Mouse (Mus musculus) forebrain, embryonic 11.5 days (tissue): ENCODE data around the gene Ctsm. TPM values are rescaled to one million over a fixed set of nuclear protein-coding genes. Genes with fewer than 3 reads are reported as not detected.
"Not testable (repeated sequence)": the region's sequence is repeated elsewhere in the genome, so short reads cannot be mapped to it uniquely, and the experiment has no call there.

Experiments
- ATAC-seq: fragments of 200-750 bp; cut with Nextera tagmentation; replicated peaks from 2 replicates; pipeline ENCODE4 v1.8.0; 2017; ENCODE audit warnings: moderate TSS enrichment; ENCODE audit not compliant: low FRiP score
- DNase-seq: peaks from one replicate; pipeline ENCODE4 v3.0.0-alpha.2; 2017; ENCODE audit warnings: low spot score
- H3K27ac ChIP-seq: fragments of 300-500 bp; sonication (generic); 2 replicates; pipeline ENCODE4 v1.5.1; 2014; ENCODE audit warnings: low read depth, low read length
- H3K27me3 ChIP-seq: fragments of 300-500 bp; sonication (generic); 2 replicates; pipeline ENCODE4 v1.6.1; 2014; ENCODE audit warnings: mild to moderate bottlenecking, low read length, mixed read lengths; ENCODE audit not compliant: control insufficient read depth, insufficient read depth
- H3K36me3 ChIP-seq: fragments of 300-500 bp; sonication (generic); 2 replicates; pipeline ENCODE4 v1.6.1; 2014; ENCODE audit warnings: mild to moderate bottlenecking, low read length, moderate library complexity, mixed read lengths; ENCODE audit not compliant: control insufficient read depth, insufficient read depth
- H3K4me1 ChIP-seq: fragments of 300-500 bp; sonication (generic); replicated peaks from 2 replicates; pipeline ENCODE4 v1.6.1; 2014; ENCODE audit warnings: low read length, mixed read lengths; ENCODE audit not compliant: control insufficient read depth, insufficient read depth
- H3K4me2 ChIP-seq: fragments of 300-500 bp; sonication (generic); 2 replicates; pipeline ENCODE4 v1.6.1; 2014; ENCODE audit warnings: low read depth, mild to moderate bottlenecking, low read length, moderate library complexity, mixed read lengths; ENCODE audit not compliant: severe bottlenecking
- H3K4me3 ChIP-seq: fragments of 300-500 bp; sonication (generic); 2 replicates; pipeline ENCODE4 v1.5.1; 2014; ENCODE audit warnings: low read depth, low read length
- H3K9ac ChIP-seq: fragments of 300-500 bp; sonication (generic); 2 replicates; pipeline ENCODE4 v1.6.1; 2014; ENCODE audit warnings: low read length
- H3K9me3 ChIP-seq: fragments of 300-500 bp; sonication (generic); 2 replicates; pipeline ENCODE4 v1.6.1; 2016; ENCODE audit warnings: low read length, mixed read lengths; ENCODE audit not compliant: control insufficient read depth
- WGBS: fragments of 180-500 bp; shearing (Covaris S2); extraction: QIAGEN DNeasy Blood & Tissue Kit; methylation state at CpG from one replicate; pipeline ENCODE4 v1.1.7; 2014; 5-methylcytosine and 5-hydroxymethylcytosine counted together
- polyA plus RNA-seq: library from polyadenylated mRNA; unstranded; fragments of >200 nt; fragmentation: Nextera tagmentation; extraction: Ambion mirVana; gene quantifications from 2 replicates; pipeline ENCODE4 v1.2.1, GENCODE M21; 2014

Ctsm gene
- not detected in 2 replicates for polyA plus RNA-seq

- ATAC-seq (no peak), DNase-seq (no peak)
- 77% methylated on average over 4 of the region's 4 CpGs for whole genome bisulfite sequencing
- Histone ChIP-seq H3K4me2 (no peak within 1 kb of the TSS), H3K27ac (no peak within 1 kb of the TSS), H3K27me3 (no peaks in the 10 kb centered on the region), H3K36me3 (no peaks in the 10 kb centered on the region), H3K9me3 (peaks cover 7% of the 10 kb centered on the region; the same call in 1 of the 2 replicates), H3K4me3 (no peak within 1 kb of the TSS), H3K4me1 (no peaks in the 10 kb centered on the region), H3K9ac (no peak within 1 kb of the TSS)
These were observed at the start of gene Ctsm for GRCm38 (mm10) chr13:61541631-61542030. Ctsm (minus strand) TSS chr13:61541839.

DNA sequence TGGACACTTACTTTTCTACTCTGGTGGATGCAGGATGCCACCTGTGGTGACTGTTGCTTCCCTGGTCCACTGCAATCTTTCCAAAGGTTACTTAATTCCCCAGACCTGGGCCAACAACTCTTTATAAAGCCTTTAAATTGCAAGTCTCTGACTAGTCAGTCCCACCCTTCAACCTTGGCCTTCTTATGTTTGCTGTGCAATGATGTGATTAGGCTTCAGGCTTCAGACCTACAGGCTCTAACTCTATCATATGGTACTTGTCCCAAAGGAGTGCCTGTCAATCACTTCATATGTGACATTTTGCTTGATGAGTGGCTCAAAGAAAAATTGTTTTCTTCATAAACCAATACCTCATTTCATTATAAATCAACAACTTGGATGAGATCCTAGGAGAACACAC is 28.4 kb upstream of the Ctsm start, which contains the start of gene Cts3:
Gene Cts3 (minus strand): TSS at position 101 of the 400 bp plus-strand sequence.
- Histone ChIP-seq H3K4me3 (no peak within 1 kb of the TSS), H3K27ac (no peak within 1 kb of the TSS), H3K27me3 (no peaks in the 10 kb centered on the region), H3K4me1 (no peaks in the 10 kb centered on the region), H3K4me2 (no peak within 1 kb of the TSS), H3K36me3 (no peaks in the 10 kb centered on the region), H3K9me3 (peaks cover 3% of the 10 kb centered on the region; the same call in 1 of the 2 replicates), H3K9ac (no peak within 1 kb of the TSS)
- DNase-seq (no peak), ATAC-seq (no peak)

DNA sequence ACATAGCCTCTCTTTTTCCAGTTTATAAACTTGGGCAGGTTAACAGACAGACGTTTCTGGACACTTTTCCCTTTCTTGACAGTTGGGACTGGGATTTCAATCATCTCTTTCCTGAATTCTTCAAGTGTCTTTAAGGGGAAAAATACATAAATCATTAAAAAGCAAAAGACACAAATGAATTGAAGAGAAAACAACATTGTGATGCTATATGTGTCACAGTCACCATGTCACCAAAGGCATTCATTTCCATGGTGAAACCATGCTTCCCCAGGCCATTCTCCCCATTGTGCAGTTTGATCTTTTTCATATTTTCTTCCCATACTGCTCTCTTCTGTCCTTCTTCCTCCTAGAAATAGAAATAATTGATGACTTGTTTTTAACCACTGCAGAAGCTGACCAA is 26.4 kb upstream of the Ctsm start, which contains the start of gene Gm49352:
Gene Gm49352 (minus strand): TSS at position 101 of the 400 bp plus-strand sequence.
- H3K9ac ChIP-seq, H3K27ac ChIP-seq, H3K4me3 ChIP-seq, H3K4me1 ChIP-seq, H3K27me3 ChIP-seq, H3K9me3 ChIP-seq, ATAC-seq, DNase-seq, H3K36me3 ChIP-seq, H3K4me2 ChIP-seq: not testable (repeated sequence)
- 60% methylated on average over 1 of the region's 1 CpGs for WGBS

Other genes starting within 250 kb of the Ctsm start
- gene Cts7, start 183.6 kb downstream of the Ctsm start, polyA plus RNA-seq: not detected in 2 replicates
- not detected in 2 replicates for gene Gm49352, start 26.3 kb upstream of the Ctsm start, polyA plus RNA-seq
- gene Cts3, start 28.3 kb upstream of the Ctsm start, polyA plus RNA-seq: not detected in 2 replicates